Mouse (Mus musculus) MEL (cell line): Measurements from ENCODE around the gene Ncoa7.

Experiments
- CHD2 ChIP-seq: IDR thresholded peaks from 2 replicates; pipeline ENCODE4 v1.6.1; 2011; ENCODE audit warnings: low read length, improper control_type of control experiment
- E2F4 ChIP-seq: IDR thresholded peaks from 2 replicates; pipeline ENCODE4 v1.6.1; 2011; ENCODE audit warnings: low read depth, low read length, improper control_type of control experiment, borderline replicate concordance
- ELF1 ChIP-seq: IDR thresholded peaks from 2 replicates; pipeline ENCODE4 v1.6.1; 2014; ENCODE audit warnings: low read depth, mild to moderate bottlenecking, inconsistent platforms, low read length, improper control_type of control experiment, moderate library complexity
- EP300 ChIP-seq, 2 experiments: IDR thresholded peaks; 2 replicates each; pipeline ENCODE4 v1.6.1; 2011; ENCODE audit warnings: improper control_type of control experiment in 2 of 2, low read length in 2 of 2, low read depth in 1 of 2, mild to moderate bottlenecking in 1 of 2
- JUND ChIP-seq: IDR thresholded peaks from 2 replicates; pipeline ENCODE4 v1.6.1; 2011; ENCODE audit warnings: low read depth, mild to moderate bottlenecking, improper control_type of control experiment, low read length
- POLR2AphosphoS2 ChIP-seq: IDR thresholded peaks from 2 replicates; pipeline ENCODE4 v1.6.1; 2011; ENCODE audit warnings: low read length, improper control_type of control experiment
- TAL1 ChIP-seq: IDR thresholded peaks from 2 replicates; pipeline ENCODE4 v1.6.1; 2012; ENCODE audit warnings: mild to moderate bottlenecking, inconsistent platforms, low read length, moderate library complexity, mixed read lengths
- TBP ChIP-seq: IDR thresholded peaks from 2 replicates; pipeline ENCODE4 v1.8.0; 2011; ENCODE audit warnings: low read depth, low read length, improper control_type of control experiment
- UBTF ChIP-seq: IDR thresholded peaks from 2 replicates; pipeline ENCODE4 v1.6.1; 2012; ENCODE audit warnings: low read depth, mild to moderate bottlenecking, inconsistent platforms, low read length, improper control_type of control experiment, moderate library complexity, borderline replicate concordance; ENCODE audit not compliant: insufficient read depth
- USF2 ChIP-seq, 2 experiments: IDR thresholded peaks; 2 replicates each; pipeline ENCODE4 v1.6.1; 2011 to 2012; ENCODE audit warnings: improper control_type of control experiment in 2 of 2, low read length in 2 of 2, borderline replicate concordance in 1 of 2, inconsistent platforms in 1 of 2, low read depth in 1 of 2, mild to moderate bottlenecking in 1 of 2; ENCODE audit not compliant: insufficient read depth in 1 of 2
- ZC3H11A ChIP-seq: IDR thresholded peaks from 2 replicates; pipeline ENCODE4 v1.6.1; 2012; ENCODE audit warnings: low read depth, mild to moderate bottlenecking, inconsistent platforms, low read length, improper control_type of control experiment
- ZKSCAN1 ChIP-seq: IDR thresholded peaks from 2 replicates; pipeline ENCODE4 v1.6.1; 2012; ENCODE audit warnings: low read depth, mild to moderate bottlenecking, inconsistent platforms, low read length, improper control_type of control experiment, moderate library complexity
- ZNF384 ChIP-seq: IDR thresholded peaks from 2 replicates; pipeline ENCODE4 v1.6.1; 2012; ENCODE audit warnings: low read depth, mild to moderate bottlenecking, inconsistent platforms, low read length, improper control_type of control experiment

DNA sequence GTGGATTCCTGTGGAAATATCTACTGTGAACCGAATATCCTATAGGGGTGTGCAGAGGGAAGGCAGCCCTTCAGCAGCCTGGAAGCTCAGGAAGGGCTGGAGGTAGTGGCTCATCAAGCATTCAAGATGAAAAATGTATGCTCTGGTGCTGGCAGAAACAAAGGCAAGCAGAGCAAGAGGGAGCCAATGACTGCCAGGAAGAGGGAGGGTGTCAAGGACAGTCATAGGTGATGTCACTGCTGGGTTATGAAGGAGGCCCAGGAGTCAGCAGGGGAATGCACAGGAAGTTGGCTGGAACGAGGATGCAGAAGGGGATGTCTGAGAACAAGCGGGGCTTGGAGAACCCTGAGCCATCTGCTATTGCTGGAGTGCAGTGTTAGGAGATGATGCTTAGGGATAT is 24.9 kb downstream of the Ncoa7 start:
- TF ChIP-seq EP300 (IDR thresholded peaks at IDR 0.05; ENCODE audit: low read depth in 1 of 2, low read length in 2 of 2) (no peak), TAL1 (no peak), ELF1 (no peak), UBTF (no peak), E2F4 (no peak), ZNF384 (no peak), TBP (no peak), CHD2 (no peak), ZKSCAN1 (no peak), POLR2AphosphoS2 (no peak), ZC3H11A (no peak), USF2 (IDR thresholded peaks at IDR 0.05; ENCODE audit: borderline replicate concordance in 1 of 2, insufficient read depth in 1 of 2, low read depth in 1 of 2, low read length in 2 of 2) (no peak), JUND (no peak)
